Mouse (Mus musculus) retina, postnatal 1 day (tissue): ENCODE data around the gene Gm10912.
"Not testable (repeated sequence)": the region's sequence is repeated elsewhere in the genome, so short reads cannot be mapped to it uniquely, and the experiment has no call there.

ENCODE experiments used
- DNase-seq: peaks from one replicate; pipeline ENCODE4 v3.0.0-alpha.2; 2012

Gene Gm10912

DNA sequence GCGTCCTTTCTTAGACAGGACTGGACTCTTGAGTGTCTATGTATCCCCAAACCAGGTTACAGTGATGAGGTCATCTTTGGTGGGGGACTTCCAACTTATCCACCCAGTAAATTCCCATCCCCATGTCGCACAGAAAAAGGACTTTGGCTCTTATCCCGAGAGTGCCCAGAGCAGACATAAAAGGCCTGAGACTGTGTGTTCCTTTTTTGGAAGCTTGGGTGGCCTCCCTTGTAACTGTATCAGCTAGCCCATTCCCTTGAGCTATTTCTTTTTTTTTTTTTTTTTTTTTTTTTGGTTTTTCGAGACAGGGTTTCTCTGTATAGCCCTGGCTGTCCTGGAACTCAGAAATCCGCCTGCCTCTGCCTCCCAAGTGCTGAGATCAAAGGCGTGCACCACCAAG is at the start of gene Gm10912:
Gm10912 (plus strand) TSS at position 301 of the 400 bp plus-strand sequence.
- not testable (repeated sequence) for DNase-seq

DNA sequence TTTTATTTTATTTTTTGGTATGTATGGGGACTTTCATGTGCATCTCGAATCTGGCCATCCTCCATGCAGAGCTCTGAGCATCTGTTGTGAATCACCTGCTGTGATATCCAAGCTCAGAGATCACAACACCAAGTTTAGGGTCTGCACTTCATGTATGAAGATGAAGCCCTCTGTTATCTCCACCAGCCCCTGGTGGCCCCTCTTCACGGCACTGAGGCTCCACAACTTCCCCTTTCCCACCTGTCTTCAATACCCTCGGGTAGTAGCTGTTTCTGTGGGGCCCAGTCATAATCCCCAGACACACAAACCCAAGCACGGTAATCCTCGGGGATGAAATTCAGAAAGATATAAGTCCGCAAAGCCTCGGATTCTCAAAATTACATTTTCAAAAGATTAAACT is 42.5 kb upstream of the Gm10912 start:
- DNase-seq, result no peak

DNA sequence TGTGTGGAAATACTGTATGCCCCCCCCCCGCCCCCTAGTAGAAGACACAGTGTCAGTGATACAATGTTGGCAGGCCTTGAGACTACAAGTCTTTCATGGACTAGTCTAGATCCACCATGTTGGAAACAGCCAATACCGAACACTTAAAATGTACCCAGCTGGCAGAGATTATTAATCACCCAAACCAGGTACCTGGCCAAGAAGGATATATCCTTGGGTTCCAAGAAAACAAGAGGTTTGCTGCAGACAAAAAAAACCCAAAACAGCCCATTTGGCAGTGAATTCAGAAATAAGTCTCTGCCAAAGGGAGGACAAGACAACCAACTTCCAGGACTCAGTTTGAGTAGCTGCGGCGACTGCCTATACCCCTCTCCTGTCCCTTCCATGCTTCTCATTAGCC is 41.0 kb upstream of the Gm10912 start:
- no peak for DNase-seq

DNA sequence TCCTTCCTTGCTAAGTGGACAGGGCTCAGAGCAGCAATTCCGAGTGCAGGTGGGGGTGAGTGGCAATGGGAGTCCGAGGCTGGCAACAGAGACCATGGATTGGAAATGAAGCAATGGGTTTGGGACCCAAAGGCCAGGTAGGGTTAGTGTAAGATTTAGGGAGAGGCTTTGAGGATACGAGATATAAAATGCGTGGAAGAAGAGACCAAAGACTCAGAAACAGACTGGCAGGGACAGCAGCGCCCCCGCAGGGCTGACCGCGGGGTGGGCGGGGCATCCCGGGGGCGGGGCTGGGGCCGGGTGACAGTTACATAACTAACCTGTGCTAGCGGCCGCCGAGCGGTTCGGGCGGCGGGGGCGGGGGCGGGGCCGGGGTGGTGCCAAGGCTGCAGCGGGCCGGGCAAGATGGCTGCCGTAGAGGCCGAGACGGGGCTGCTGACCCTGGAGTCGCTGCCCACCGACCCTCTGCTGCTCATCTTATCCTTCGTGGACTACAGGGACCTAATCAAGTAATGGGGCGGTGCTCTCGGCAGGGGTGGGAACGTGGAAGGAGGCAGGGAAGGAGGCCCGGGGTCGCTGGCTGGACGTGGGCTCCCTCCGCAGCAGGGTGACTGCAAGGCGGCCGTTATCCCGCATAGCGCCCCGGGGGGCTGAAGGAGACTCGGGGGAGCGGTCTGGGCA is 38.0 kb upstream of the Gm10912 start, which contains the start of gene Fbxo3:
Fbxo3 (plus strand) TSS at position 264 of the 681 bp plus-strand sequence.
- peak; percentile 87 for DNase-seq

DNA sequence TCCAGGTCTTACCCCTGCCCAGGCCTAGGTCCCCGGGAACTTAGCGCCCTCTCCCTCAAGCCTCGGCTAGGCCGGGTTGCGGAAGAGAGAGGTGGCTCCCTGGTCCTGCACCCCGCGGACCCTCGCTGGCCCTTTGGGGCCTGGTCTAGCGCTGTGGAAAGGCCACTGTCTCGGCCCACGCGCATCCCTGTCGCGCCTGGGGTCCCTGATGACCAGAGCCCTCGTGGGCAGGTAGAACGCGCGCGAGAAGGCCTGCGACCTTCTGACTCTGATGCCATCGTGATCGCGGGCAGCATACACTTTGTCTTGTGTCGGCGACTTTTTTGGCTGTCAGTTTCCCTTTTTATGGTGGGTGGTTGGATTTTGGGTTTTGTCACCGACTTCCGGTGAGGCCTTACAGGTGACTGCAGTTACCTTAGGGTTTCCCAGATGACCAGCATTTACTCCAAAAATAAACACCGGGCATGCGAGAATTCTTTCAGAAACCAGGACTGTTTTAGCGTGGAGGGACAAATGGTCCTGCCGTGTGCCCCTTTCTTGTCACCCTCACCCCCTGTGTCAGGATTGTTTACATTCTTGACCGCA is 37.4 kb upstream of the Gm10912 start, which contains the start of gene 4931422A03Rik:
4931422A03Rik (minus strand) TSS at position 223 of the 585 bp plus-strand sequence.
- DNase-seq, result no peak

DNA sequence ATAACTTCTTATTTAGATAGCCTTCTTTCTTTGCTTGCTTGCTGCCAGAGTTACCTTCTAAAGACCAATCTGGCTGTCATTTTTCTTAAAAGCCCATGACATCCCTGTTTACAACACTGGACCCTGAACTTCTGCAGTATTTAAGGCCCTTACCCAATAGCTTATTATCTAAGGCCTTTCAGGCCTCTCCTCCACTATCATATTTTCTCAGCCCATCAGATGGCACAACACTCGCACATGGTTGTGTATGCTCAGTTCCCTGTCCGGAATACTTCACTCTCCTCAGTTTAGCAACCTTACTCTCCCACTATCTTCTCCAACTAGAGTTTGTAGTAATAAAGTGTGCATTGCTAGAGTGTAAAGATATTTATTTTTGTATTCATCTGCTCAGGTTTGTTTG is 36.6 kb upstream of the Gm10912 start:
- DNase-seq, result no peak

DNA sequence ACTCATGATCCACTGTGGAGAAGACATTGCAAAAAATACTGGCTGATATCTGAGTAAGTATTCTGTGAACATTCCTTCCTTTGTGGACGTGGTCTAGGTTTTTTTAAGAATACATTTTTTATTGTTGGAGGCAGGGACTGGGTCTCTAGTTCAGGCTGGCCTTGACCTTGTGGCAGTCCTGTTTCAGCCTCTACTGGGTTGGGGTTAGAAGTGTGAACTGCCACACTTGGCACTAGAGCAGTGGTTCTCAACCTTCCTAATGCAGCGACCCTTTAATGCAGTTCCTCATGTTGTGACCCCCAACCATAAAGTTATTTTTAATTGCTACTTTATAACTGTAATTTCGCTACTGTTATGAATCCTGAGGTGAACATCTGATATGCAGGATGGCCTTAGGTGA is 35.2 kb upstream of the Gm10912 start:
- no peak for DNase-seq

DNA sequence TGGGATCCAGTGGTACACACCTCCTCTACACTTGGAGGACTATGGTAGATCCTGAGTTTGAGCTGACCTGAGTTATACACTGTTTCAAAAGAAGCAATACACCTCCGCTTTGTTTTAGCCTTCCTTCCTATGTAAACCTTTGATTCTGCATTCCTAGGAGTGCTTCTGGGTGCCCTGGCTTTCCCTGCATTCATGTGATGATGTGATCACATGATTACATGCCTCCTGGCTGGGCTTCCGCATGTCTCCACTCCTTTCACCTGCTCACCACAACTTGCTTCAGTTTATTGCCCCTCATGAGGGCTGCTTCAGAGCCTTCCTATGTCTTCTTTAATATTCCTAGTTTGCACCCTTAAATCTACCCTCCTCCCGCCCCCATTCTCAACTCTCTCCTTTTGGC is 33.6 kb upstream of the Gm10912 start:
- DNase-seq, result no peak

DNA sequence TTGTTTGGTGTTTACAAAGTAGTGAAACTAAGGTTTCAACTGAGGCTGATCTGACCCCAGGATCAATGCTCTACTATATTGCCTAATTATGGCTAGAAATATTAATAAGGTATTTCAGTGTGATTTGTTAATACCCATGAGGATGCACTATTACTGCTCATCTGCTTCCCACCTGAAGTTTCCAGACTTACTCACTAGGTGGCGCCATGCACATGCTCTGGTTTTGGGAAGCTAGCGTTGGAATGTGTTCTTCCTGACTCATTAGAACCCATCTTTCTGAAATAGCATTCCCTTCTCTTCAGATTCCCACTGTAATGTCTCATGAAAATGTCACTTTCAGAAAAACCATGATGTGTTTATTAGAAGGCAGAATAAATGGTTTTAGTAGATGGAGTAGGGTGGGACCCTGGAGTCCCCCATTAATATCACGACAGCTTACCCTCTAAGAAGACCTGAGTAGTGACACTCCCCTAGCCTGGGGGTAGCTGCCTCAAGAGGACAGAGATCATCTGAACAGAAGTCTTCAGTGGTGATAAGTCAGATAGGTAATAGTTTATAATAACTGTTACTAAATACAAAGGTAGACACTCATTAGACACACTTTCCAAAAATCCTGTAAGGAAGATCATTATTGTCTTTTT is 30.7 kb upstream of the Gm10912 start:
- DNase-seq, result peak; percentile 74

DNA sequence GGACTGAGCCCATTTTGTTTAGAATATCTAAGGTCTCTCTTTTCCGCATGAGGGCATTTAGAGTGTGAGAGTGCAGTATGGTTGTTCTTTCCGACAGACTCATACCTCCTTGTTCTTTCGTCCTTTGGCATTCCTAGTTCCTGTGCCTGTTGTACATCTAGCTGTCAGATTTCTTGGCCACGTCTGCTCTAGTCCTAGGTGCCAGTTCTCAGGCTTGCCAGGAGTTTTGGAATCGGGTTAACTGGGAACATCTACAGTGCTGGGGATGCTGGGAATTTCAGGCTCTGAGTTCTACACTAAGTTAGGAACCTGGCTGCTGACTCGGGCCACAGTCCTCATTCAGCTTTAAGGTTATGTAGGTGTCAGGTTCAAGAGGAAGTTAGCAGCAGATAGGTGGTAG is 30.0 kb upstream of the Gm10912 start:
- no peak for DNase-seq

DNA sequence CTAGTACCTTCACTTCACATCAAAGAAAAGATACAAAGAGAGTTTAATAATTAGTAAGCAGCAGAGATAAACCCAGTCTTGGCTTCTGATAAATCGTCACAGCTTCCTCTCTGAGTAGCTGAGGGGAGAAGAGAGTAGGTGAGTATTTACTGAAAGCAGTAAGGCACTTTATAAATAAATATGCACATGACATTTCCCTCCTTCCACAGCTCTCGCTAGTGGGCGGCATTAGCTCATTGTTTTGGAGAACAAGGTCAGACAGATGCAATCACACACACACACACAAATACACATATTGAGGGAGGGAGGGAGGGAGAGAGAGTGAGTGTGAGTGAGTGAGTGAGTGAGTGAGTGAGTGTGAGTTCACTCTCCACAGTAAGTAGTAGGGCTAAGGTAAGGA is 29.3 kb upstream of the Gm10912 start:
- no peak for DNase-seq

DNA sequence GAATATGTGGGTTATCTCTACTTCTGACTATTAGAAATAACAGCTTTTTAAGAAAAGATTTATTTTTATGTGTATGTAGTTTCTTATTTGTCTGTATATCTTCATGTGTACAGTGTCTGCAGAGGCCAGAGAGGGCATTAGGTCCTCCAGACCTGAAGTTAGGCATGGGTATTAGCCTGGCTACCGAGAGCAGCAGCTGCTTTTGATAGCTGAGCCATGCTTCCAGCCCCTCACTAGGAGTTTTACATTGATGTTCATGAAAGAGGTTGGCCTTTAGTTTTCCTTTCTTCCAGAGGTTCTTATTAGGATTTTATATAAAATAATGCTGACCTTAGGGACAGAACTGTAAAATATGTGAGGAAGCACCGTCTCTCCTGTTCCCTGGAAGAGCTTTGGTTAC is 27.4 kb upstream of the Gm10912 start:
- DNase-seq, result no peak

DNA sequence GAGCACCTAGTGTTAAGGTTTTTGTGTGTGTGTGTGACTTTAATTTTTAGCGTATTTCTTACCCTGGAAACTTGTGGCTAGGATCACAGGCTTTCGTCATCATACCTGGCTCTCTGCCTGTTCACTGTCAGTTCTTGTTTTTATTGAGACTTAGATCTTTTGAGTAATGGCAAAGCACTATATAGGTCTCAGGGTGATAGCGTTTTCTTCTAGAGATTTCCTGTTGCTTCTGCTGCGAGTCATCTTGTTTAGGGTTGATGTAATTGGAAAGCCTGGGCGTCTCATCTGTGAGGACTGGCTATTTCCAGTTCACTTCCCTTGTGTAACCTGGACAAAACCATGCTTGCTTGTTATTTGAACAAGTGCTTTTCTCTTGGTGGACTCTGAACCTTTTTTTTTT is 24.0 kb upstream of the Gm10912 start:
- DNase-seq, result no peak

DNA sequence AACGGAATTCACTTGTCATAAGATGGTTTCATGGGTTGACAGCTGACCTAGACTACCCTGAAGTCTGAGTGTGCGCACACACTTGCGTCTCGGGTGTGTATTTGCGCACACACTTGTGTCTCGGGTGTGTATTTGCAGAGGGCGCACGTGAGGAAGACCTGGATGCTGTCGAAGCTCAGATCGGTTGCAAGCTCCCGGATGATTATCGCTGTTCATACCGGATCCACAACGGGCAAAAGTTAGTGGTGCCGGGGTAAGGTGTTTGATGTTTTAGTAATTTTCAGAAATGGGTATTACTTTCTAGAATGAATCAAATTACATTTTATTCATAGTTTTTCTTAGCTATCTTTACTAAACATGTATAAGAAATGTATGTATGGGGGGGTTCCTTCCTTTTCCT is 22.9 kb upstream of the Gm10912 start:
- DNase-seq, result no peak

DNA sequence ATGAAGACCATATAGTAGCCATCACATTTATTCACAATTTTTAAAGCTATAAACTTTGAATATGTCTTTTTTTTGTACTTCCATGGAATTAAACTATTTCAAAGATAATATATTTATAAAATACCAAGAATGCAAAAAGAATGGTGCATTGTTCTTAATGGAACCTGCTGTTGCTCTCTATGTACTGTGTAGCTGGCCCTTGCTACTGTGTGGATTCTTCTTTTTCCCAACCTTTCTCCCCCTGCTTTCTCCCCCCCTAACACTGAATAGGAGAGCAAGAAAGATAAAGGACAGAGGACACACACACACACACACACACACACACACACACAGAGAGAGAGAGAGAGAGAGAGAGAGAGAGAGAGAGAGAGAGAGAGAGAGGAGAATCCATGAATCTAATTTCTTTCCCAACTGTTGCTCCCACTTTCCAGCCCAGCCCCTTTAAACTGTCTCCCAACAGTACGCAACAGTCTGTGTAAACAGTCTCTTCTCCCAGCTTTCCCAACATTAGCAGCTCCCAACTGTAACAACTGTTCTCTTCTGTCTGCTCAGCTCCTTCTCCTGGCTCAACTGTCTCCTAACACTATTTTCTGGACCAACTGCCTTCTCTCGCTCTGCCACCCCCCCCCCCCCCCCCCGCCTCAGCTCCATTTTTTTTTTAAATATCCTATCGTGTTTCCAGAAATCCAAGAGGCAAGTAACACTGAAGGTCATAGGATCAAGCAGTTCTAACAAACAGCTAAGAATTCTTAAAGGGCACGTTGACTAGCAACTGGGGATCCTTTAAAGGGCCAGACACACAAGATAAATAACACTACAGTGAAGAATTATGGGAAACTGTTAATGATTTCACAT is 21.8 kb upstream of the Gm10912 start:
- no peak for DNase-seq

DNA sequence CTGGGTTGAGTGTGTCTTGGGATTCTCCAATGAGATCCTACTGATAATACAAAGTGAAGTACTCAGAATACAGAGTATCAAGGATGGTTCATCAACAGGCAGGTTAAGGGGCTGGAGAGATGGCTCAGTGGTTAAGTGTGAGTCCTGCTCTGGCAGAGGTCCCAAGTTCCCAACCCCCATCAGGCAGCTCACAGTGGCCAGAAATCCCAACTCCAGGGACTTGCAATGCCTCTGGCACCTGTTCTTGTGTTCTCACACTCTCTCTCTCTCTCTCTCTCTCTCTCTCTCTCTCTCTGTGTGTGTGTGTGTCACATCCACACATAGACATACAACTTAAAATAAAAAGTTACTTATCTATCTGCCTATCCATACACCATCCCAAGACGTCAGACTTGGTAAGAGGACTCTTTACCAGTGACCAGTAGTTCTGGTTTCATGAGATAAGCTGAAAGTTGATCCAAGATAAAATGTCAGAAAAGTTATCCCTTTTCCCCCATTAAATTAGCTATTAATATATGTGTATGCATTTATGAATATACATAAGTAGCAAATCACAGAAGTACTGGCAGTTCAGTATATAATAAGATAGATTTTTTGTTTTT is 21.0 kb upstream of the Gm10912 start:
- DNase-seq, result no peak

DNA sequence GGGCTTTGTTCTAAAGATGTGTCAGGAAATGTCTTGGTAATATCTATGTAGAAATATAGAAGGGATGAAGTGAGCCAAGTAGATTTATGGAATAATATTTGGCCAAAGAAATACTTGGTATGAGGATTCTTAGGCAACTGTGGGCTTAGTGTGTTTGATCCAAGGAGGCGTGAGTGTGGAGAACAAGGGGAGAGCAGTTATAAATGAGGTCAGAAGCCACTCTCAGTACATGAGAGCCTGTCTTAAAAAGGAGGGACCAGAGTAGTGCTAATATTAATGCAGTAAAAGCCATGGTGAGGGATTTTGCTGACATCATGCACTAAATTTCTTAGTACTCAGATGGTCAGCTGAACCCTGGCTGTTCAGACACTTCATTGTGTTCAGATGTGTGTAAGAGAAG is 7.2 kb upstream of the Gm10912 start:
- DNase-seq, result no peak

DNA sequence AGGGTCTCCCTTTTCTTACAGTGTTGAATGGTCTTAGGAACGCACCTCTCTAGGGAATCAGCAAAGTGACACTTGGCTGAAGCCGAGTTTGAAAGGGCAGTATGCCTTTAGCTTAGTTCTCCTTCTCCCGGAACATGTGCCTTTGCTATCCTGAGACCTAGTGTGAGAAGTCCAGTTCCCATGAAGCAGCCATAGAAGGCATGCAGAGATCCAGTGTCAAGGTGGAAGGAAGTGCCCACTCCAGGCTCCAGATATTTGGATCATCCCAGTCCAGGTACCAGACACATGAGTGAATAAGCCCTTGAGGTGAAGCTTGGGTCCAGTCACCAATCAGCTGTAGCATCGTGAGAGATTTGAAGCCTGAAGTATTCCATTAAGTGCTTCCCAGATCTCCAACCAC is 6.7 kb upstream of the Gm10912 start:
- DNase-seq, result no peak

DNA sequence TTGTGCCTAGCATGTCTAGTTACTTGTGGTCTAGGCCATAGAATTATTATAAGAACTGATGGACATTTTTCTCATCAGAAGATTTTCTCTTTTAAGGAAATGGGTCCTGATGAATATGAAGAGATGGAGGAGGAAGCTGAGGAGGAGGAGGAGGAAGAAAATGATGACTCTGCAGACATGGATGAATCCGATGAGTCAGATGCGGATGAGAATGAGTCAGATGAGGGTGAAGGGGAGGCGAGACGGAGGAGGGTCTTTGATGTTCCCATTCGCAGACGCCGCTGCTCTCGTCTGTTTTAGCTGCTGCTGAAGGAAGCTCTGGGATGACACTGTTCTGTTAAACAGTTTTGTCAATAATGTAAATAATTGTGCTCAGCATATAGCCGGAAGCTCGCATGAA is 5.8 kb upstream of the Gm10912 start:
- no peak for DNase-seq

DNA sequence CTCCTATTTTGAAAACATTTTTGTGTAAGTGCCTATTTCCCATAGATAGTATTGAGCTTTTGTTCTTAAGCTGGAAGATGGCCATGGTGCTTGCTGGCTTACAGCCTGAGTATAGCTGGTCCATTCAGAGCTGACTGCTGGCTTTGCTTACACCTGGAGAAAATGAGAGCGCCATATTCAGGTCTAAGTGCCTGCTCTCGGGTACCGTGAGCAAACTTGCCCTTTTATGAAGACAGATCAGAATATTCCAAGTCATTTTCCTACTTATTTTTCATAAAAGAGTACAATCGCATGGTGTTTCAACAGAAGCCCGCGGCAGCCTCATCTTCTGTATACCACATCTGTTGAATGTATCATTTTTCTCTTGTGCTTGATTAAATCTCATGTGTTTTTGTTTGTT is 4.6 kb upstream of the Gm10912 start:
- no peak for DNase-seq

DNA sequence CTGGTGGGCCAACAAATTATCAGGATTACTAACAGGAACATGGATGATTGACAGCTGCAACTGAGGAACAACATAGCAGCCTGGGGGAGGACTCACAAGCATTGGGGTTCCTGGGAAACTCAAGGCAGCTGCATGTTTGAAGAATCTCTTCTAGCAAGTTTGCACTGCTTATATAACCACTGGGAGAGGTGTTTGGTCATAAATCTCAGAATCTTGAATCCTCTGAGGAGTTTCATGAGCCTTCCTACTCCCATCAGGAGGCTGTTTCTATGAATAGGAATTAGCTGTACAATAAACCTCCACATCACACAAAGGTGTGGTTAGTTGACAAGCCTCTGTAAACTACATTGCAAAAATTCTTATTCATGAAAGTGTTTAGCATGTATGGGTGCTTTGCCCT is 3.0 kb upstream of the Gm10912 start:
- no peak for DNase-seq

DNA sequence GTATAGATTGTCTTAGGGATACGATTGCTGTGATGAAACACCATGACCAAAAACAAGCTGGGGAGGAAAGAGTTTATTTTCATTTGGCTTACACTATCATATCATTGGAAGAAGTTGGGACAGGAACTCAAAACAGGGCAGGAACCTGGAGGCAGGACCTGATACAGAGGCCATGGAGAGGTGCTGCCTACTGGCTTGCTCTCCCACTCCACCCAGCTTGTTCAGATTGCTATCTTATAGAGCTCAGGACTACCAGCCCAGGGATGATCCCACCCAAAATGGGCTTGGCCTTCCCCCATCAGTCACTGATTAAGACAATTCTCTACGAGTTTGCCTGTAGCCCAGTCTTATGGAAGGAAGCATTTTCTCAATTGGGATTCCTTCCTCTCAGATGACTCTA is 1.5 kb upstream of the Gm10912 start:
- no peak for DNase-seq

DNA sequence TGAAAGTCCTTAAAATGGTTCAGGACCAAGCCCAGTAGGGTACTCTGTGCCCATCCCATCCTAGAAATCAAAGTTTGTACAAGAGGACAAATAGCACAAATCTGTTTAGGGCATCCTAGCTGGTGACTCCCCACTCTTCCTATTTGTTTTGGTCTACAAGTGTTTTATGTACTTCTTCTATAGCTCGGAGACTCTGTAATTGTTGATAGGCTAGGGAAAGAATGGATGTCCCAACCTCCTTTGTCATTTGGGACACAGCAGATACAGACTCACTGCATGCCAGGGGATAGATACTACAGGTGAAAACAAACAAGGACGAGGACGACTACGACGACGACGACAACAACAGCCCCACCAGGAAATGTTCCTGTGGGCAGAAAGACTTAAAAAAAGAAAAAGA is 2.8 kb downstream of the Gm10912 start, which contains the start of gene Gm10799:
Gm10799 (minus strand) TSS at position 101 of the 400 bp plus-strand sequence.
- not testable (repeated sequence) for DNase-seq
